Mouse (Mus musculus) small intestine, adult 2 months (tissue): ENCODE measurements at regions not wholly inside any gene's neighbourhood (a gene's known extent, or its start where the extent isn't known, plus 50 kb on each side); places are given as distances from the start of the nearest gene placed in this dataset.

Experiments used
- H3K27ac ChIP-seq: fragments of 200-500 bp; 2 replicates; pipeline ENCODE4 v1.5.1; 2012; ENCODE audit warnings: low read depth, low read length, control low read depth, inconsistent platforms; ENCODE audit not compliant: insufficient read depth
- H3K27me3 ChIP-seq: fragments of 200-500 bp; 2 replicates; pipeline ENCODE4 v1.6.1; 2012; ENCODE audit warnings: mild to moderate bottlenecking, moderate library complexity, low read length, inconsistent platforms; ENCODE audit not compliant: control insufficient read depth, insufficient read depth
- H3K36me3 ChIP-seq: fragments of 200-500 bp; 2 replicates; pipeline ENCODE4 v1.6.1; 2012; ENCODE audit warnings: mild to moderate bottlenecking, low read length, control low read depth, inconsistent platforms; ENCODE audit not compliant: control insufficient read depth, insufficient read depth
- H3K4me1 ChIP-seq: fragments of 200-500 bp; 2 replicates; pipeline ENCODE4 v1.6.1; 2012; ENCODE audit warnings: low read length, inconsistent platforms, mixed read lengths; ENCODE audit not compliant: control insufficient read depth, insufficient read depth, insufficient read length
- H3K4me3 ChIP-seq: fragments of 200-500 bp; 2 replicates; pipeline ENCODE4 v1.5.1; 2012; ENCODE audit warnings: low read depth, mild to moderate bottlenecking, control low read depth, inconsistent platforms, low read length, moderate library complexity
- CTCF ChIP-seq: fragments of 200-500 bp; IDR thresholded peaks from 2 replicates; pipeline ENCODE4 v1.5.1; 2012; ENCODE audit warnings: low read depth, mild to moderate bottlenecking, control low read depth, inconsistent platforms, low read length, moderate library complexity, mixed read lengths; ENCODE audit not compliant: insufficient replicate concordance, insufficient read length; ENCODE audit errors: extremely low read depth
- POLR2A ChIP-seq: fragments of 200-500 bp; IDR thresholded peaks from 2 replicates; pipeline ENCODE4 v1.6.1; 2012; ENCODE audit warnings: low read depth, mild to moderate bottlenecking, control low read depth, inconsistent platforms, low read length, moderate library complexity
- WGBS: fragments of 180-500 bp; shearing (Covaris S2); methylation state at CpG from one replicate; pipeline ENCODE4 v1.1.7; 2018; 5-methylcytosine and 5-hydroxymethylcytosine counted together

- Histone ChIP-seq H3K4me3 (no peak overlapping the region), H3K27ac (no peak overlapping the region), H3K4me1 (no peaks in the 10 kb centered on the region), H3K27me3 (no peaks in the 10 kb centered on the region), H3K36me3 (no peaks in the 10 kb centered on the region)
- 63% methylated on average over 3 of the region's 3 CpGs for WGBS
- TF ChIP-seq POLR2A (no peak), CTCF (no peak)
These were observed 314.2 kb upstream of the Col8a1 start for GRCm38 (mm10) chr16:58068654-58069271.

- no peak overlapping the region for H3K27ac ChIP-seq
- H3K4me3 ChIP-seq, result no peak overlapping the region
- no peaks in the 10 kb centered on the region for H3K36me3 ChIP-seq
- no peak for TF ChIP-seq POLR2A
- no peak for TF ChIP-seq CTCF
- 68% methylated on average over 3 of the region's 3 CpGs for WGBS
- no peaks in the 10 kb centered on the region for H3K4me1 ChIP-seq
- no peaks in the 10 kb centered on the region for H3K27me3 ChIP-seq
These were observed 317.9 kb upstream of the Col8a1 start for GRCm38 (mm10) chr16:58072441-58072840.

- WGBS, result 64% methylated on average over 4 of the region's 4 CpGs
- TF ChIP-seq CTCF, result no peak
- no peak for TF ChIP-seq POLR2A
- no peak overlapping the region for H3K27ac ChIP-seq
- H3K27me3 ChIP-seq, result no peaks in the 10 kb centered on the region
- H3K36me3 ChIP-seq, result no peaks in the 10 kb centered on the region
- no peaks in the 10 kb centered on the region for H3K4me1 ChIP-seq
- H3K4me3 ChIP-seq, result no peak overlapping the region
These were observed 307.9 kb upstream of the Dcbld2 start for GRCm38 (mm10) chr16:58100351-58100750.

- Histone ChIP-seq H3K4me1 (no peaks in the 10 kb centered on the region), H3K4me3 (no peak overlapping the region), H3K27me3 (no peaks in the 10 kb centered on the region), H3K36me3 (no peaks in the 10 kb centered on the region), H3K27ac (no peak overlapping the region)
- 85% methylated on average over 1 of the region's 1 CpGs for WGBS
- TF ChIP-seq POLR2A (no peak), CTCF (no peak)
These were observed 297.8 kb upstream of the Dcbld2 start for GRCm38 (mm10) chr16:58110452-58110851.

GRCm38 (mm10) chr16:58126086-58126485, 282.2 kb upstream of the Dcbld2 start:
- Histone ChIP-seq H3K27ac (no peak overlapping the region), H3K27me3 (no peaks in the 10 kb centered on the region), H3K4me3 (no peak overlapping the region), H3K36me3 (no peaks in the 10 kb centered on the region), H3K4me1 (no peaks in the 10 kb centered on the region)
- 60% methylated on average over 1 of the region's 1 CpGs for WGBS
- TF ChIP-seq CTCF (no peak), POLR2A (no peak)

- no peak overlapping the region for H3K27ac ChIP-seq
- no peak for TF ChIP-seq POLR2A
- no peak for TF ChIP-seq CTCF
- 83% methylated on average over 12 of the region's 12 CpGs for WGBS
- no peaks in the 10 kb centered on the region for H3K4me1 ChIP-seq
- H3K4me3 ChIP-seq, result no peak overlapping the region
- H3K27me3 ChIP-seq, result no peaks in the 10 kb centered on the region
- no peaks in the 10 kb centered on the region for H3K36me3 ChIP-seq
These were observed 271.9 kb upstream of the Dcbld2 start for GRCm38 (mm10) chr16:58136144-58136905.

GRCm38 (mm10) chr16:58136979-58137378, 271.3 kb upstream of the Dcbld2 start:
- no peaks in the 10 kb centered on the region for H3K4me1 ChIP-seq
- H3K27me3 ChIP-seq, result no peaks in the 10 kb centered on the region
- WGBS, result 86% methylated on average over 7 of the region's 7 CpGs
- H3K36me3 ChIP-seq, result no peaks in the 10 kb centered on the region
- no peak overlapping the region for H3K4me3 ChIP-seq
- no peak overlapping the region for H3K27ac ChIP-seq
- TF ChIP-seq POLR2A, result no peak
- no peak for TF ChIP-seq CTCF
